Mouse (Mus musculus): ENCODE results near the gene Fam219a.

Gene Fam219a

DNA sequence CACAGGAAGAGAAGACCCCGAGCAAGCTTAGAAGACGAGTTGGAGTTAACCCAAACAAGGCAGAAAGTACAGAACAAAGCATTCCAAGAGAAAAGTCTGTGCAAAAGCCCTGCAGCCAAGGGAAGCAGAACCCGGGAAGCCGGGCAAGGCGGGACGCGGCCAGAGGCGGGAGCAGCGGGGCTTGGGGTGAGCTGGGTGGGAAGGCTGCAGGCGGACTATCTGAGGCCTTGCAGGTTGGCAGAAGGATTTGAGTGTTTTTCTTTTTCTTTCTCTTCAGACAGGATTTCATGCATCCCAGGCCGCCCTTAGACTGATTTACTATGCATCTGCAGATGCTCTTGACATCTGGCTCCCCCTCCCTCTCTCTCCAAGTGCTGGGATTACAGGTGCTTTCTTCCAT is 16.2 kb downstream of the Fam219a start:
- peak in 1 of 2 experiments; percentile 20 for DNase-seq

DNA sequence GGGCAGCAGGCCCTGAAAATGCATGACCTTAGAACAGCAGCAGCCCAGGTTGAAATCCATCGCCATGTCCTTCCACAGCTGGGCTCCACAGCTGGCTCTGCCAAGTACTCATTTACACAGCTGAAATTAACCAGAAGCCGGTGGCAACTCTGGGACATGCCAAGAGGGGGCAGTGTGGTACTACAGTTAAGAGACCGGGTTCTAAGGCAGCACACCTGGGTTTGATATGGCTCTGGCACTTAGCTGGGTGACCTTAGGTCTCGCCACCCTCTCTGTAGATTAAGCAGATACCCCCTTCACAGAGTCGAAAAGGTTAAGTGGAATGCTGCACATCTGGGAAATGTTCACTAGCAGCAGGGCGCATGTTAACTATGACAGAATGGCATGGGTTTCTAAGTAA is 16.8 kb downstream of the Fam219a start:
- DNase-seq: peak; percentile 85 to 86

DNA sequence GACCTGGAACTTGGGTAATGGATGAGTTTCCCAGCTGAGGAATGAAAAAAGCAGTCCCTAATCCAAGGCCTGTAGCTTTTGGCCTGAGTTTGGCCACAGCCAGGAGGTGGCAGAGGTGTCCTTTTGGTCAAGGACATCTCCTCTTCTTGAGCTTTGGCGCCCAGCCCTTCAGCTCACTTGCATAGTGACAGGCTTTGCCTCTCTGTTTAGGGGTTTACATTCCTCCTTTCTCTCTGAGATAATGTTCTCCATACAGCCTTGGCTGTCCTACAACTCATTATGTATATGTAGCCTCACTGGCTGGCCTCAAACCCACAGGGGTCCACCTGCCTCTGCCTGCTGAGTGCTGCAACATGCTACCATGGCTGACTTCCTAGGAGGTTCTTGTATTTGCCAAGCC is 22.3 kb downstream of the Fam219a start:
- DNase-seq: no peak

GRCm38 (mm10) chr4:41545985-41546384 is 23.4 kb downstream of the Fam219a start:
- peak; percentile 80 to 83 for DNase-seq

GRCm38 (mm10) chr4:41542136-41542535 is 27.2 kb downstream of the Fam219a start:
- no peak for DNase-seq

DNA sequence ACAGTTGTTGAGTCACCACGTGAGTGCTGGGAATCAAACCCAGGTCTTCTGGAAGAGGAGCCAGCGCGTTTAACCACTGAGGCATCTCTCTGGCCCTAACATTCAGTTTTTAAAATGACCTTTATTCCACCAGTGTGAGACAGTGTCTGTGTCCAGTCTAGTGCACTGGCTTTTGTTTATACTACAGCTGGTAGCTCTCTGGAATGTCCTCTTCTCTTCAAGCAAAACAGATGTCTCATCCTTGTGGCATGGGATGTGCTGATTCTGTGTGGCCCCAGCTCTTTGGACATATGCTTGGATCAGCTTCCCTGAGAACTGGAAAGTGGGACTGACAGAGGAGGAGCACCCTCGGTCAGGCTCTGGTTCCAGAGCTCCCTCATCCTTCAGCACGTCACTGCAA is 34.5 kb downstream of the Fam219a start:
- no peak for DNase-seq

DNA sequence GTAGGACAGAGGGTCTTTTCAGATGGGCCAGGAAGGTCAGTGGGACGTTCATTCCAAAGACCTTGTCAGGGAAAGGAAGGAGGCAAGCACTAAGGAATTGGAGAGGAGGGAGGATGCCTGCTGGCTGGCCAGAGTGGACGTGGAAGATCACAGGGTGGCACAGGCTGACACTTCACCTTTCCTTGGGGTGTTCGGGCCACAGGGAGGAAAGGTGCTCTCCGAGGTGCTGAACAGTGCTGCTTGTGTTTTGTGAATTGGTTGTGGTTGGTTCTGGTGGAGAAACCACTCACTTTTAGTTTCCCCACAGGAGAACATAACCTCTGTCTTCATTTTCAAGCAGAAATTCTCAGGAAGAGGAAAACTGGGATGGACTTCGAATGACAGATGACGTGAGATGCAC is 36.9 kb downstream of the Fam219a start:
- peak; percentile 79 for DNase-seq

- DNase-seq: peak; percentile 73 to 78
These were observed 41.3 kb downstream of the Fam219a start for GRCm38 (mm10) chr4:41527996-41528395.

DNA sequence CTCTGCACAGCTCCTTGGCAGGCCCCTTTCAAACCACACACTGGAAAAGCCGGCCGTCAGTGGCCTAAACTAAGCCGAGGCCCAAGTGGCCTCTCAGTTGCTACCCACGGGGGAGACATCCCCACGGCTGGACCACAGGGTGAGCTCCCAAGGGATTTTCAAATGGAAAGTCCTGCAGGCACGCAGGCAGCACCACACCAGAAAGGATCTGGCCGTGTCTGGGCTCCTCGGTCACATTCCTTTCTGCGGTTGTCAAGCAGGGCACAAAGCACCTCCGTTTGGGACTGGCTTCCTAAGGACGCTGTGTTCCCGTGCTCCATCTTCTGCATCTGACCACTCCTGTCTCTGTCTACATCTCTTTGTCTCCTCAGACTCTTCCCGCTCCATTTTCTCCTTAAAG is 42.3 kb downstream of the Fam219a start:
- DNase-seq: no peak

- no peak for DNase-seq
These were observed 42.8 kb downstream of the Fam219a start for GRCm38 (mm10) chr4:41526553-41526952.

DNA sequence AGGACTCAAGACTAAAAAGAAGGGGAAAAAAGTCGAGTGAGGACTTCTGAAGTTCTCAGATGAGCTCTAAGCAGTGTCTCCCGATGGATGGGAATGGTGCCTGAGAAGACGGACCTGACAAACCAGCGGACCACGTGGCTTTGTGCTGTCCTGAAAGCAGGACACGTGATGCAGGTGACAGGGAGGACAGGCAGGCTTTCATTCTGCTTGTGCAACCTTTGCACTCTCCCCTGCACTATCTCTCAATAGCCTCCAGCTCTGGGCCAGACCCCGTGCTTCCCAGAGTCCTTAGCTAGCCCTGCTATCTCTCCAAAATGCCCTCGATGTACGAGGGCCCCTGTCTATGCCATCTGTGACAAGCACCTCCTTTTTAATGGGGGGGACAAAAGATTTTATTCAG is 44.5 kb downstream of the Fam219a start:
- DNase-seq: no peak

- no peak for DNase-seq
These were observed 45.5 kb downstream of the Fam219a start for GRCm38 (mm10) chr4:41523839-41524238.

GRCm38 (mm10) chr4:41522788-41523187 is 46.5 kb downstream of the Fam219a start:
- peak; percentile 62 to 66 for DNase-seq

DNA sequence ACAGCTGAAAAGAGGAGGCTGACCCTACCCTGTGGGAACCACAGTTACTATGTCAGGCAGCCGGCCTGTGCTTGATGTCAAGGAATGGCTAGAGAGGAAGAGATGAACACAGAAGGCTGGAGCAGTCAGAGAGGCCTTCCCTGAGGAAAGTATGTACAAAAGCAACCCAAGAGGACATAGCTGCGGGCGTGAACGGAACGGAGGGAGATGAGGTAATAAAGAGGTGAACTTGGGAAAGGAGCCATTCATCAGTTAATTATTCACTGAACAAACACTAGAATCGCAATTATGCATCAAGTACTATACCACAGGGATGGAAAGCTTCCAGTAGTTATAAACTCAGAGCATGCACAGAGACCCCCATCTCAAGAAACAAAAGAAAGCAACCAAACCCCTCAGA is 47.2 kb downstream of the Fam219a start:
- DNase-seq: no peak

GRCm38 (mm10) chr4:41520641-41521040 is 48.7 kb downstream of the Fam219a start:
- no peak for DNase-seq

DNA sequence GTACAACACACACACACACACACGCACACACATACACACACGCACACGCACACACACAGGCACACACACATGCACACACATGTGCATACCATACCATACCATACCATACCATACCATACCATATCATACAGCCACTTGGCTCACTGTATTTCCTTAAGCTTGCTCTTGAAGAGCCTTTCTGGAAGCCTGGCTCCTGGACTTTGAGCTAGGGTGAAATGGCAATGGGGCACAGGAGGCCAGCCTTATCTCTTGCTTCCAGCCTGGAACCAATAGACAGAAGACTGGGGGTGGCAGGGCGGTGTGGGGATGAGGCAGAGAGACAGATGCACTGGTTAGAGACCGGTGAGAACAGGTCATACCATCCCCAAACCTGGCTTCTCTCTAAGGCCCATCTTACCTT is 50.1 kb downstream of the Fam219a start:
- DNase-seq: no peak

DNA sequence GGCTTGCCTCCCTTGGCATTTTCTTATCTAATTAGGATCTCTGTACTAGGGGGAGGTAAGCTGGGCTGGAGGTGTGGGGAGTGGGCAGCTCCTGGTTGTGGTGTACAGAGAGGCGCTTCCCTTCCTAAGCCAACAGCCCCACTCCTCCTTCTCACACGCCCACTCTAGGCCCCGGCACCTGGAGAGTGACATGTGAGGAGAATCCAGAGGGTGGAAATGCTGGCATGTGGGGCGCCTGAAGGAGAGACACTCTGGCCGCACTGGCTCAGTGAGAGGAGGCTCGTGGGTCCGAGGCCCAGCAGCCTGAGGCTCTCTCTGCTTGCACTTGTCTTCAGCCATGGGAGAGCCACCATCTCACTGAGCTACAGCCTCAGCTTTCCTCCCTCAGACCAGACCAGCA is 51.0 kb downstream of the Fam219a start:
- DNase-seq: no peak

- no peak for DNase-seq
These were observed 52.1 kb downstream of the Fam219a start, which contains the start of gene 1110017D15Rik for GRCm38 (mm10) chr4:41517233-41517632. 1110017D15Rik (minus strand) TSS chr4:41517333.

- DNase-seq: no peak
These were observed 55.6 kb downstream of the Fam219a start for GRCm38 (mm10) chr4:41513714-41514113.

DNA sequence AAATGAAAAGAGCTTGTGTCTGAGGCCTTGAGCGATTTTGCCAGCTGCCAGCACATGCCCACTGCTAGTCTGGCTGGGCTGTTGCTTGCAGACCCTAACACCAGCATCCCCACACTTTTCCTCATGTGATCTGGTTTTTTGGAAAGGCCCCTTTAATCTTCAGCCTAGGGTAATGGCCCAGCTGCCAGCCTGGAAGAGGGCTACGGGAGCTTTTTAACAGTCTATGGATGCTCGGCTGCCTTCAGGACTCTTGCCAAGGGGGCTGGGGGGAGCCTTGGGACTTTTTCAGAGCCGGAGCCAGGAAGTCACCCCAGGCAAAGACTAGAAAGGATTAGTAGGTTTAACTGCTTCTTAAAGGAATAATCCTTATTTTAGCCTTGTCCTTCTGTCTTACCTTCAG is 56.0 kb downstream of the Fam219a start:
- DNase-seq: no peak

GRCm38 (mm10) chr4:41507998-41508397 is 61.3 kb downstream of the Fam219a start:
- no peak for DNase-seq

DNA sequence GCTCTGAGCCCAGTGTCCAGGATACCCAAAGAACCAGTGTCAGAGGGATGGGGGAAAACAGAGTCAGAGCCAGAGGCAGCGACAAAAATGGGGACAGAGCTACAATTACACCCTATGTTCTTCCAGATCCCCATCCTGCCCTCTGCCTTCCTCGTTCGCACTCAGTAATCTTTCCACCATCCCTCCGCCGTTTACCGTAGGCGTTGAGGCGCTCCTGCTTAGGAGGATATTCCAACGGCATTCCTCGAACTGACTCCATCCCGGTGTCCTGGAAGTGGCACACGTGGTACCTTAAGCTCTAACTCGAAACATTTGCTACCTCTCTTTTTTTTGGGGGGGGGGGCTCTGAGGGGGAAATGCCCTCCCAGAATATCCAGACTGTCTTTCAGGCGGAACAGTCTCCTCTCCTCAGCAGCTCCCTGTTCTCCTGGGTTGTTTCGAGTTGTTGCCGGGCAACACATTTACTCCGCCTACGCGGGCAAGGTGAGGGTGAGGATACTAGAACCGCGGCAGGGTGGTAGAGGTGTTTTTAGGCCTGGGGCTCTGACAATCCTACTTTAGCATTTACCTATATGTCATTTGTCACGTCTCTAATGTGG is 61.9 kb downstream of the Fam219a start:
- DNase-seq: peak in 1 of 2 experiments; percentile 32

GRCm38 (mm10) chr4:41506906-41507305 is 62.4 kb downstream of the Fam219a start:
- DNase-seq: peak; percentile 93 to 95

DNA sequence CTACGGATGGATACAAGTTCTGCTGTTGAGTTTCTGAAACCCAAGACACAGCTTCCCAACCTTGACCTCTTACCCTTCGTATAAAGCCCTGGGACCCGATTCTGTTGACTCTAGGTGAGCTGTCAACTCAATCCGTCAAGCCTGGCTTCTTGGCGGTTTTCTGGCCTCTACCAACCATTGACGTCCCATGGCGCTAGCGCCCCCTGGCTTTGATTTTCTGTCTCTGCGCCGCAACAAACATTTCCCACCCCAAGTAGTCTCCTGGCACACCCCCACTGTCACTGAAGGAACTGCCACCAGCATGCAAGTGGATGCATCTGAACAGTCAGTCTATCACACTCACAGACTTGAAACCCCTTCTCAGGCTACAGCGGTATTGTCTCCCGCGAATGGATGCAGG is 63.2 kb downstream of the Fam219a start:
- DNase-seq: peak; percentile 73 to 83

DNA sequence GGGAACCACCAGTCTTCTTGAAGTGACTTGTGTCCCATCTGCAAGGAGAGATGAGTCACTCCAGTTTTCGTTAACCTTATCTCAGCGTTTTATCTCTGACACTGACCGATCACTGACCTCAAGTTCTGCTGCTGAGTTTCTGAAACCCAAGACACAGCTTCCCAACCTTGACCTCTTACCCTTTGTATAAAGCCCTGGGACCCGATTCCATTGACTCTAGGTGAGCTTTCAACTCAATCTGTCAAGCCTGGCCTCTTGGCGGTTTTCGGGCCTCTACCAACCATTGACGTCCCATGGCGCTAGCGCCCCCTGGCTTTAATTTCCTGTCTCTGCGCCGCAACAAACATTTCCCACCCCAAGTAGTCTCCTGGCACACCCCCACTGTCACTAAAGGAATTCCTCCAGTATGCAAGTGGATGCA is 64.2 kb downstream of the Fam219a start:
- DNase-seq: peak; percentile 42 to 64
